Mouse (Mus musculus) hindbrain, embryonic 11.5 days (tissue): ENCODE measurements around the gene Adat3. TPM values are rescaled to one million over a fixed set of nuclear protein-coding genes. Genes with fewer than 3 reads are reported as not detected.
"Not testable (repeated sequence)": the region's sequence is repeated elsewhere in the genome, so short reads cannot be mapped to it uniquely, and the experiment has no call there.

Experiments used
- ATAC-seq: fragments of 200-750 bp; cut with Nextera tagmentation; 2 replicates; pipeline ENCODE4 v1.8.0; 2017; ENCODE audit warnings: mild to moderate bottlenecking, moderate TSS enrichment, moderate library complexity; ENCODE audit not compliant: low FRiP score
- DNase-seq: peaks from one replicate; pipeline ENCODE4 v3.0.0-alpha.2; 2015; ENCODE audit warnings: low spot score
- H3K27ac ChIP-seq: fragments of 300-500 bp; sonication (generic); 2 replicates; pipeline ENCODE4 v1.5.1; 2014; ENCODE audit warnings: mild to moderate bottlenecking, low read depth, low read length
- H3K27me3 ChIP-seq: fragments of 300-500 bp; sonication (generic); 2 replicates; pipeline ENCODE4 v1.6.1; 2014; ENCODE audit warnings: mild to moderate bottlenecking, low read length, moderate library complexity, mixed read lengths; ENCODE audit not compliant: control insufficient read depth, insufficient read depth
- H3K36me3 ChIP-seq: fragments of 300-500 bp; sonication (generic); 2 replicates; pipeline ENCODE4 v1.6.1; 2014; ENCODE audit warnings: mild to moderate bottlenecking, low read length, moderate library complexity, mixed read lengths; ENCODE audit not compliant: control insufficient read depth, insufficient read depth
- H3K4me1 ChIP-seq: fragments of 300-500 bp; sonication (generic); replicated peaks from 2 replicates; pipeline ENCODE4 v1.6.1; 2014; ENCODE audit warnings: low read length, mixed read lengths; ENCODE audit not compliant: control insufficient read depth, insufficient read depth
- H3K4me2 ChIP-seq: fragments of 300-500 bp; sonication (generic); replicated peaks from 2 replicates; pipeline ENCODE4 v1.6.1; 2014; ENCODE audit warnings: mild to moderate bottlenecking, low read depth, low read length
- H3K4me3 ChIP-seq: fragments of 300-500 bp; sonication (generic); 2 replicates; pipeline ENCODE4 v1.5.1; 2014; ENCODE audit warnings: low read depth, low read length
- H3K9ac ChIP-seq: fragments of 300-500 bp; sonication (generic); 2 replicates; pipeline ENCODE4 v1.6.1; 2014; ENCODE audit warnings: low read depth, low read length
- H3K9me3 ChIP-seq: fragments of 300-500 bp; sonication (generic); 2 replicates; pipeline ENCODE4 v1.6.1; 2016; ENCODE audit warnings: low read length; ENCODE audit not compliant: control insufficient read depth
- WGBS: fragments of 180-500 bp; shearing (Covaris S2); extraction: QIAGEN DNeasy Blood & Tissue Kit; methylation state at CpG from one replicate; pipeline ENCODE4 v1.1.7; 2014; 5-methylcytosine and 5-hydroxymethylcytosine counted together
- polyA plus RNA-seq: library from polyadenylated mRNA; unstranded; fragments of >200 nt; fragmentation: Nextera tagmentation; extraction: Ambion mirVana; gene quantifications from 2 replicates; pipeline ENCODE4 v1.2.1, GENCODE M21; 2014

Gene Adat3
- polyA plus RNA-seq, 1 experiment from 2014 or later: 7.4 TPM

- DNase-seq, H3K4me2 ChIP-seq, H3K27ac ChIP-seq, H3K9me3 ChIP-seq, H3K4me3 ChIP-seq, H3K27me3 ChIP-seq, H3K4me1 ChIP-seq, ATAC-seq, H3K36me3 ChIP-seq, H3K9ac ChIP-seq: not testable (repeated sequence)
- WGBS: 86% methylated on average over 6 of the region's 6 CpGs
Observed at GRCm38 (mm10) chr10:80649910-80650309, 47.2 kb downstream of the Adat3 start.

DNA sequence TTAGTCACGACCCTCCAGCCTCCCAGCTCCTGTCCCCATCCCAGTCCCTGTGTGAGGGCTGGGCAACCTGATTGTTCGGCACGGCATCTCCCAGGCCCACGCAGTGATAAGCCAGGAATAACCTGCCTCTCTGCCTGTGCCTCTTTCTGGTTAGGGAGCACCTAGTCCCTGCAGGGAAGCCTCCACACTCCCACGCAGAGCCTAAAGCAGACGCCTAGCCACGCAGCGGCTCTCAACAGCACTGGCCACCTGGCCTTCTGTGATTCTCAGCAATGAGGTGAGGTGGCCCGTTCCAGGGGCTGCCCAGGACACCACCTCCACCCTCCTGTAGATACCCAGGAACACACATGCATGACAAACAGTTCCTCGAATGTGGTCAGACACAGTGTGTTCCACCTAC lies 47.7 kb downstream of the Adat3 start:
- Histone ChIP-seq H3K4me2 (no peak overlapping the region), H3K9ac (no peak overlapping the region), H3K9me3 (no peaks in the 10 kb centered on the region), H3K27me3 (no peaks in the 10 kb centered on the region), H3K4me3 (no peak overlapping the region), H3K27ac (no peak overlapping the region), H3K4me1 (peaks cover 5% of the 10 kb centered on the region; the same call in 1 of the 2 replicates), H3K36me3 (0 out of 2 replicates have a peak, but pooled peaks cover 3% of the 10 kb centered on the region)
- DNase-seq (no peak), ATAC-seq (no peak)
- WGBS: 90% methylated on average over 10 of the region's 10 CpGs

DNA sequence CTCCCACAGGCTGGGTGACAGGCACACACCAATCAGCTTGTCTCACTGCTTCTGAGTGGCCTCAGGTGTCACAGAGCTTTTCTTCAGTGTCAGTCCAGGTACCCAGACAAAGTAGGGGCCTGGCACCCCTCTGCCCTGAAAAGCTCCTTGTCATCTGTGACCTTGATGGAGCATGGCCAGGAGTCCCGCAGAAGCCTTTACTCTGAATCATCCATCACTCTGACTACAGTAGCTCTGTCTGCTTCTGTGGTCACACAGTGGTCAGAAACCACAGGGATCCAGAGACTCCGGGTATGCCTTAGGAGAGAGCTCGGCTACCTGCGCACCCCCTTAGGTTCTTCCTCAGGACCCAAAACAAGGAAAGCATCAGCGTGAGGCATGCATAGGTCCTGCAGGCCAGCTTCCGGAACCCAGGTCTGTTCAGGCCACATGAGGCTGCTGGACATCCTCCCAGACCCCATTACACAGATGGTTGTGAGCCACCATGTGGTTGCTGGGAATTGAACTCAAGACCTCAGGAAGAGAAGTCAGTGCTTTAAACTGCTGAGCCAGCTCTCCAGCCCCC lies 50.6 kb downstream of the Adat3 start:
- Histone ChIP-seq H3K27me3 (no peaks in the 10 kb centered on the region), H3K9ac (no peak overlapping the region), H3K9me3 (no peaks in the 10 kb centered on the region), H3K36me3 (no peaks in the 10 kb centered on the region), H3K4me2 (no peak overlapping the region), H3K4me3 (no peak overlapping the region), H3K27ac (no peak overlapping the region), H3K4me1 (peaks cover 8% of the 10 kb centered on the region; the same call in 1 of the 2 replicates)
- ATAC-seq (no peak), DNase-seq (no peak)
- WGBS: 87% methylated on average over 6 of the region's 6 CpGs

DNA sequence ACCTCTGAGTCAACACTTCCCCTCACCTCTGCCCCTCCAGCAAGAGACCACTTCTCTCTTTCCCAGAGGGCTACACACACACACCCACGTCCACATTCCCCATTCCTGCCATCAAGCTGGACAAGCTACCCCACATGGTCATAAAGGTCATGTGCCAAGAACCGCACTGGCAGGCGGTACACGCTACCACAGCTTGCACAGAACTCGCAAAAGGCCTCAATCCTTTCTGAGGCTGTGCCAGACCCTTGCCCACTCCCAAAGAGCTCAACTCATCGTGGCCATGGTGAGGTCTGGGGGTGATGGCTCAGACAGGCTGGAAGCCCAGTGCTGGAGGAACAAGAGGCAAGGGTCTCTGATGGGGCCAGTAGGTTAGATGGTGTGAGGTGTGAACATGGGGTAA lies 52.2 kb downstream of the Adat3 start:
- Histone ChIP-seq H3K27ac (no peak overlapping the region), H3K4me2 (peak overlapping the region; percentile 13; the same call in 1 of the 2 replicates), H3K9ac (no peak overlapping the region), H3K4me3 (peak overlapping the region; percentile 93; the same call in 1 of the 2 replicates), H3K27me3 (no peaks in the 10 kb centered on the region), H3K4me1 (peaks cover 8% of the 10 kb centered on the region; the same call in 1 of the 2 replicates), H3K9me3 (no peaks in the 10 kb centered on the region), H3K36me3 (no peaks in the 10 kb centered on the region)
- DNase-seq: no peak
- 89% methylated on average over 6 of the region's 6 CpGs for WGBS
- no peak for ATAC-seq

DNA sequence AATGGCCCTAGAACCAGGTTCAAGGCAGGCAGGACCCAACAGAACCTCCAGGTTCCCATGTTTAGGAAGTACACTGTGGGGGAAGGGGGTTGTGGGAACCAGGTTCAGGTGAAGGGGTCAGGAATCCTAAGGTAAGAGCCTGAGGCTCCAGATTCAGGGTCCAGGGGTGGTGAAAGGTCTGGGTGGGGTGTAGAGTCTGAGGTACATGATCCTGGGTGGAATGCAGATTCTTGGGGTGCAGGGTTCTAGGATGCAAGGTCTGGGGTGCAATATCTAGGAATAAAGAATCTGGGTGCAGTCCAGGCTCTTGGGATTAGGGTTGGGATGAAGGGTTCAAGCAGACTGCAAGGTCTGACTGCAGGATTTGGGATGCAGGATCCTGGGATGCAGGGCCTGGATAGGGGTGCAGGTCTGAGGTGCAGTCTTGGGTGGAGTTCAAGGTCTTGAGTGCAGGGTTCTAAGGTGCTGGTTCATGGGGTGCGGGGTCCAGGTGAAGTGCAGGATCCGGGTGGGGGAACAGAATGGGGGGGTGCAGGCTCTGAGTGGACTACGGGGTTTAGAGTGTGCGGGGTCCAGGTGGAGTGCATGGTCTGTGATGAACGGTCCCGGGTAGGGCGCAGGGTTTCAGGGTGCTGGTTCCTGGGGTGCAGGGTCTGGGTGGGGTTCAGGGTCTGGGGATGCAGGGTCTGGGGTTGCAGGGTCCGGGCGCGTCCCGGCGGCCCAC lies 52.9 kb downstream of the Adat3 start:
- Histone ChIP-seq H3K9ac (peak overlapping the region; percentile 95), H3K4me2 (peak overlapping the region; percentile 91), H3K4me1 (peaks cover 8% of the 10 kb centered on the region; the same call in 1 of the 2 replicates), H3K4me3 (peak overlapping the region; percentile 93), H3K36me3 (no peaks in the 10 kb centered on the region), H3K27me3 (no peaks in the 10 kb centered on the region), H3K9me3 (no peaks in the 10 kb centered on the region), H3K27ac (peak overlapping the region; percentile 80)
- 6% methylated on average over 11 of the region's 12 CpGs for WGBS
- ATAC-seq: peak; percentile 61; the same call in 1 of the 2 replicates
- DNase-seq: no peak

GRCm38 (mm10) chr10:80656130-80656862 lies 53.6 kb downstream of the Adat3 start:
- DNase-seq: peak; percentile 100
- peak overlapping the region; percentile 93 for H3K4me3 ChIP-seq
- H3K4me2 ChIP-seq: peak overlapping the region; percentile 91
- H3K9ac ChIP-seq: peak overlapping the region; percentile 95
- H3K4me1 ChIP-seq: peaks cover 8% of the 10 kb centered on the region; the same call in 1 of the 2 replicates
- no peaks in the 10 kb centered on the region for H3K36me3 ChIP-seq
- peak; percentile 84 for ATAC-seq
- H3K9me3 ChIP-seq: no peaks in the 10 kb centered on the region
- no peaks in the 10 kb centered on the region for H3K27me3 ChIP-seq
- H3K27ac ChIP-seq: peak overlapping the region; percentile 80
- WGBS: under 1% methylated on average over 67 of the region's 72 CpGs

DNA sequence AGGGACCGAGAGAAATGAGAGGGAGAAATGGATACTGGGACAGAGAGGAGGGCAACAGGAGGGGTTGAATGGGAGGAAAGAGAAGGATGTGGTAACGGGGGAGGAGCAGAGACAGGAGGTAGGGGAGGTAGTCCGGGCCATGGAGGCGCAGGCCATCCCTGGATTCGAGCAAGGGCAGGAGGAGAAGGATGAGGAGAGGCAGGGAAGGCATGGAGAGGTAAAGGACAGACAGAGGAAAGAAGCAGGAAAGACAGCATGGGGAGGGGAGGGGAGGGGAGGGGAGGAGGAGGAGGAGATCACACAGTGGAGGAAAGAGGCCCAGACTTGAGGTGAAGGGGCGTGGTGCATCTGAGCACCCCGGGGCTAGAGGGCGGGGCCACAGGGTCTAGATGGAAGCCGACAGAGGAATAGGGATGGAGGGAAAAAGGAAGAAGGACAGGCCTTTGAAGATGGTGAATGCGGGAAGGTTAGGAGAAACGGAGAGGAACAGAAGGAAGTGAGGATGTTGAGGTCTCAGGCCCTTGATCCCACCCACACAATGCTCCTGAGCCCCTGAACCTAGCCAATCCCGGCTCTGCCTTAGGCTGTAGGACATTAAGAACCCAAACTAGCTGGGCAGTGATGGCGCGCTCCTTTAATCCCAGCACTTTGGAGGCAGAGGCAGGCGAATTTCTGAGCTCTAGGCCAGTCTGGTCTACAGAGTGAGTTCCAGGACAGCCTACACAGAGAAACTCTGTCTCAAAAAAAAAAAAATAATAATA lies 54.4 kb downstream of the Adat3 start, which contains the start of gene Btbd2:
Btbd2 (minus strand) TSS at position 209 of the 761 bp plus-strand sequence.
- 22% methylated on average over 14 of the region's 15 CpGs for WGBS
- Histone ChIP-seq H3K27ac (peak within 1 kb of the TSS; percentile 80), H3K4me2 (peak within 1 kb of the TSS; percentile 91), H3K4me3 (peak within 1 kb of the TSS; percentile 93), H3K9me3 (no peaks in the 10 kb centered on the region), H3K27me3 (no peaks in the 10 kb centered on the region), H3K36me3 (no peaks in the 10 kb centered on the region), H3K4me1 (peaks cover 8% of the 10 kb centered on the region; the same call in 1 of the 2 replicates), H3K9ac (peak within 1 kb of the TSS; percentile 95)
- DNase-seq (no peak), ATAC-seq (peak; percentile 52; the same call in 1 of the 2 replicates)
